Mouse (Mus musculus): ENCODE measurements around the gene Trp63.

The Trp63 gene

GRCm38 (mm10) chr16:25779964-25780363 lies 96.4 kb downstream of the Trp63 start:
- DNase-seq (ENCODE audit: low read depth): no peak

GRCm38 (mm10) chr16:25784246-25784645 lies 100.7 kb downstream of the Trp63 start:
- no peak for DNase-seq (ENCODE audit: low read depth)

- DNase-seq (ENCODE audit: low read depth): no peak
Measured at GRCm38 (mm10) chr16:25786457-25786856, 102.9 kb downstream of the Trp63 start.

- no peak for DNase-seq (ENCODE audit: low read depth)
Measured at GRCm38 (mm10) chr16:25792640-25793266, 109.2 kb downstream of the Trp63 start.

- DNase-seq (ENCODE audit: low read depth): no peak
Measured at GRCm38 (mm10) chr16:25797732-25798294, 114.2 kb downstream of the Trp63 start.

GRCm38 (mm10) chr16:25799618-25800017 lies 116.1 kb downstream of the Trp63 start:
- no peak for DNase-seq (ENCODE audit: low read depth)

GRCm38 (mm10) chr16:25804955-25805354 lies 121.4 kb downstream of the Trp63 start:
- no peak for DNase-seq (ENCODE audit: low read depth)

GRCm38 (mm10) chr16:25807116-25807515 lies 123.6 kb downstream of the Trp63 start:
- DNase-seq (ENCODE audit: low read depth): no peak

- no peak for DNase-seq (ENCODE audit: low read depth)
Measured at GRCm38 (mm10) chr16:25817753-25818624, 134.4 kb downstream of the Trp63 start.

GRCm38 (mm10) chr16:25826016-25826415 lies 142.5 kb downstream of the Trp63 start:
- DNase-seq (ENCODE audit: low read depth): no peak

- DNase-seq (ENCODE audit: low read depth): no peak
Measured at GRCm38 (mm10) chr16:25832576-25832975, 149.0 kb downstream of the Trp63 start.

GRCm38 (mm10) chr16:25835301-25835700 lies 151.7 kb downstream of the Trp63 start:
- no peak for DNase-seq (ENCODE audit: low read depth)

GRCm38 (mm10) chr16:25835723-25836122 lies 152.2 kb downstream of the Trp63 start:
- DNase-seq (ENCODE audit: low read depth): no peak

- DNase-seq (ENCODE audit: low read depth): no peak
Measured at GRCm38 (mm10) chr16:25842996-25843395, 159.4 kb downstream of the Trp63 start.

- no peak for DNase-seq (ENCODE audit: low read depth)
Measured at GRCm38 (mm10) chr16:25843625-25844024, 160.1 kb downstream of the Trp63 start.

- no peak for DNase-seq (ENCODE audit: low read depth)
Measured at GRCm38 (mm10) chr16:25846611-25847010, 163.0 kb downstream of the Trp63 start.

GRCm38 (mm10) chr16:25848474-25848873 lies 164.9 kb downstream of the Trp63 start:
- DNase-seq (ENCODE audit: low read depth): no peak

GRCm38 (mm10) chr16:25849593-25850464 lies 166.3 kb downstream of the Trp63 start:
- DNase-seq (ENCODE audit: low read depth): no peak

GRCm38 (mm10) chr16:25860731-25861505 lies 177.4 kb downstream of the Trp63 start:
- no peak for DNase-seq (ENCODE audit: low read depth)

- DNase-seq (ENCODE audit: low read depth): no peak
Measured at GRCm38 (mm10) chr16:25865096-25865869, 181.7 kb downstream of the Trp63 start.

Data from naive thymus-derived CD4-positive, alpha-beta T cell, adult 2 months (primary cell).